12 mouse cellular contexts compared by ENCODE assay signal in the genomic region with DNA sequence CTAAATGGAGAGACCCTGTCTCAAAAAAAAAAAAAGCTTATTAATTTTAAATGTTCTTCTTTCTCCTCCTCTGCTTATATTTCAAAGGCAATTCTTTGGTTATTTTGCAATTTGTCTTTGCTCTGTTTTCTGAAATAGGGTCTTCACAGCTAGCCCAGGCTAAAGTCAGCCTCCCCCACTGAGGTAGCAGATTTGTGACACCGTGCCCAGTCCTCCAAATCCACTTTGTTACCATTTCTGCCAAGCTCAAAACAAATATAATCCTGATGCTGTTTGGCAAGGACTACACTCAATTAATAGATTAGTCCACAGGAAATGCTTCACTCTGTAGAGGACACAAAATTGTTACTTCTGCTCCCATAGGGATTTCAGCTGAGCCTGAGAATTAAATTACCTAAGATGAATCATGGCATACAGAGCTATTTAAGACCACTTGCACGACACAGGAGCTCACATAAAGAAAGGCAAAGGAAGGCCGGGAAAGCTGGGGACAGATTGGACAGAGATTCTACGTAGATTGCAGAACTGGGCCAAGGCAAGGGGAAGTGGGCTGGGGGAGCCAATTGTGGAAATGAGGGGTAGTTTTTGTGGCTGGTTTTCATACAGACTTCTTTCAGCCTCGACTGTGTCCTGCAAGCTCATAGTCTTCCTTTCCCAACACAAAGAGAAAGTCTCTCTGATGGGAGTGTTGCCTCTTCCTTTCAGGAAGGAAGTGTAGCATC.
"Had no signal": no experiment of that assay in that cellular context is flagged by ENCODE, and none has a peak within 500 bp of the region (broad histone marks: within the 10 kb centered on the region; RNA-seq: fewer than 3 reads in every experiment).

No protein-coding gene starts in this region.

- H3K27ac ChIP-seq: limb, embryonic 12.5 days; liver, embryonic 13.5 days; lung, embryonic 15.5 days; macrophage; midbrain, embryonic 13.5 days had no signal

- DNase-seq: kidney, adult 2 months; liver; liver, embryonic 13.5 days; liver, postnatal 0 days; lung, postnatal 14 days; retina, postnatal 1 day; thymus, postnatal 4 days had no signal

- ATAC-seq: liver, postnatal 0 days; midbrain, embryonic 13.5 days had no signal

- H3K4me3 ChIP-seq: limb, embryonic 12.5 days; liver, embryonic 13.5 days; lung, embryonic 15.5 days; midbrain, embryonic 13.5 days; myocyte had no signal
